Mouse (Mus musculus) embryonic fibroblast, embryonic 13.5 days (primary cell): ENCODE data around the gene Gm44502. TPM values are rescaled to one million over a fixed set of nuclear protein-coding genes. Genes with fewer than 3 reads are reported as not detected.
A peak's percentile ranks its signal among the peaks of the same experiment; 100 is the strongest.

Experiments
- H3K27ac ChIP-seq: 2 replicates; pipeline ENCODE4 v1.5.1; 2012; ENCODE audit warnings: low read length, control low read depth, inconsistent platforms; ENCODE audit not compliant: insufficient read depth
- H3K4me1 ChIP-seq: 2 replicates; pipeline ENCODE4 v1.6.1; 2011; ENCODE audit warnings: low read length; ENCODE audit not compliant: control insufficient read depth, insufficient read depth
- H3K4me3 ChIP-seq: 2 replicates; pipeline ENCODE4 v1.5.1; 2011; ENCODE audit warnings: mild to moderate bottlenecking, control low read depth, low read length; ENCODE audit not compliant: insufficient read depth
- CTCF ChIP-seq: IDR thresholded peaks from 2 replicates; pipeline ENCODE4 v1.5.1; 2011; ENCODE audit warnings: mild to moderate bottlenecking, control low read depth, low read length, moderate library complexity, borderline replicate concordance; ENCODE audit not compliant: insufficient read depth
- POLR2A ChIP-seq: IDR thresholded peaks from 2 replicates; pipeline ENCODE4 v1.6.1; 2011; ENCODE audit warnings: low read depth, mild to moderate bottlenecking, control low read depth, low read length, moderate library complexity
- polyA plus RNA-seq: library from polyadenylated mRNA; stranded (reverse); fragments of >200 nt; gene quantifications from 2 replicates; pipeline ENCODE4 v1.2.4, GENCODE M21; 2011; ENCODE audit warnings: low read depth; ENCODE audit not compliant: missing spikeins, insufficient read length

Gene Gm44502
- polyA plus RNA-seq, 1 experiment = 1.6 TPM

- TF ChIP-seq CTCF = no peak
- no peak for TF ChIP-seq POLR2A
- Histone ChIP-seq H3K27ac (peak overlapping the region; percentile 25), H3K4me3 (peak overlapping the region; percentile 62), H3K4me1 (no peaks in the 10 kb centered on the region)
These were observed 845 bp upstream of the Gm44502 start for GRCm38 (mm10) chr15:89430341-89430740.

GRCm38 (mm10) chr15:89428821-89429351 lies 610 bp downstream of the Gm44502 start:
- Histone ChIP-seq H3K27ac (no peak overlapping the region), H3K4me1 (no peaks in the 10 kb centered on the region), H3K4me3 (peak overlapping the region; percentile 62)
- TF ChIP-seq CTCF (no peak), POLR2A (no peak)

- Histone ChIP-seq H3K4me3 (peak overlapping the region; percentile 62), H3K27ac (no peak overlapping the region), H3K4me1 (no peaks in the 10 kb centered on the region)
- TF ChIP-seq CTCF = no peak
- no peak for TF ChIP-seq POLR2A
These were observed 1.2 kb downstream of the Gm44502 start for GRCm38 (mm10) chr15:89428136-89428790.

GRCm38 (mm10) chr15:89426716-89427115 lies 2.8 kb downstream of the Gm44502 start:
- TF ChIP-seq POLR2A (no peak), CTCF (no peak)
- Histone ChIP-seq H3K27ac (no peak overlapping the region), H3K4me3 (no peak overlapping the region), H3K4me1 (no peaks in the 10 kb centered on the region)

- TF ChIP-seq POLR2A = no peak
- no peak for TF ChIP-seq CTCF
- H3K4me1 ChIP-seq = no peaks in the 10 kb centered on the region
- no peak within 1 kb of the TSS for H3K4me3 ChIP-seq
- no peak within 1 kb of the TSS for H3K27ac ChIP-seq
These were observed 3.8 kb downstream of the Gm44502 start, which contains the start of gene Cpt1b for GRCm38 (mm10) chr15:89425711-89426121. TSS of gene Cpt1b (minus strand) at chr15:89425863.

- no peak overlapping the region for H3K27ac ChIP-seq
- no peaks in the 10 kb centered on the region for H3K4me1 ChIP-seq
- no peak for TF ChIP-seq CTCF
- TF ChIP-seq POLR2A = no peak
- H3K4me3 ChIP-seq = no peak overlapping the region
These were observed 4.9 kb downstream of the Gm44502 start for GRCm38 (mm10) chr15:89424621-89425020.

- TF ChIP-seq POLR2A (no peak), CTCF (no peak)
- Histone ChIP-seq H3K4me1 (no peaks in the 10 kb centered on the region), H3K4me3 (no peak overlapping the region), H3K27ac (no peak overlapping the region)
These were observed 7.6 kb downstream of the Gm44502 start for GRCm38 (mm10) chr15:89421938-89422337.

GRCm38 (mm10) chr15:89415282-89415681 lies 14.2 kb downstream of the Gm44502 start:
- Histone ChIP-seq H3K4me1 (no peaks in the 10 kb centered on the region), H3K27ac (no peak overlapping the region), H3K4me3 (no peak overlapping the region)
- TF ChIP-seq CTCF (no peak), POLR2A (no peak)

GRCm38 (mm10) chr15:89410118-89410517 lies 19.4 kb downstream of the Gm44502 start, which contains the start of gene Syce3:
TSS of gene Syce3 (minus strand) at chr15:89410503.
- no peak for TF ChIP-seq POLR2A
- TF ChIP-seq CTCF = no peak
- Histone ChIP-seq H3K4me1 (no peaks in the 10 kb centered on the region), H3K4me3 (no peak within 1 kb of the TSS), H3K27ac (no peak within 1 kb of the TSS)

GRCm38 (mm10) chr15:89406691-89407090 lies 22.8 kb downstream of the Gm44502 start:
- H3K27ac ChIP-seq = no peak overlapping the region
- TF ChIP-seq CTCF (no peak), POLR2A (no peak)
- H3K4me1 ChIP-seq = no peaks in the 10 kb centered on the region
- H3K4me3 ChIP-seq = no peak overlapping the region
